Mouse (Mus musculus): ENCODE results near the gene Ttc7. TPM values are rescaled to one million over a fixed set of nuclear protein-coding genes. Genes with fewer than 3 reads are reported as not detected.

The Ttc7 gene
- polyA plus RNA-seq, 1 experiment from 2014 or later = 2.3 TPM

DNA sequence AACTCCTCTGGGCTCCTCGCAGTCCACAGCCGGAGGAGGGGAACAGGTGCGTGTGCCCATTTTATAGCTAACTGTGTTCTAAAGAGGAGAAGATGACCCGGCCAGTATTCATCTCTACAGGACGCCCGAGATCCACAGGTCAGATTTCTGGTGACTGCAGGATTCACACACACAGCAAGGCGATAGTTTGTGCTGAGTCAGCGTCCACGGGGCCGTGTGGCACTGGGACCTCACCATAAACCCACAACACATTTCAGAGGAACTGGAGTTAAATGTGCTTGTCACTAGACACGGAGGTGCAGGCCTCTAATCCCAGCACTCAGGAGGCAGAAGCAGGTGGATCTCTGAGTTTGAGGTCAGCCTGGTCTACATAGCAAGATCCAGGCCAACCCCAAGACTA is 119.8 kb downstream of the Ttc7 start:
- H3K4me3 ChIP-seq (ENCODE audit: low read depth, low read length) = no peak overlapping the region
- H3K27me3 ChIP-seq (ENCODE audit: control insufficient read depth, insufficient read depth, low read length) = no peaks in the 10 kb centered on the region
- H3K9ac ChIP-seq (replicated peaks; ENCODE audit: low read length) = no peak overlapping the region
- DNase-seq (ENCODE audit: low spot score) = no peak
- no peak for ATAC-seq (replicated peaks; ENCODE audit: insufficient number of reproducible peaks, low FRiP score, low TSS enrichment, low read depth)
- 89% methylated on average over 11 of the region's 11 CpGs for WGBS
- no peaks in the 10 kb centered on the region for H3K9me3 ChIP-seq (replicated peaks; ENCODE audit: control insufficient read depth, low read length)
- no peak overlapping the region for H3K4me2 ChIP-seq (ENCODE audit: low read depth, low read length)
- H3K36me3 ChIP-seq (replicated peaks; ENCODE audit: control insufficient read depth, insufficient read depth, low read depth, low read length) = no peaks in the 10 kb centered on the region
- H3K27ac ChIP-seq (replicated peaks; ENCODE audit: low read depth, low read length) = no peak overlapping the region
- no peaks in the 10 kb centered on the region for H3K4me1 ChIP-seq (ENCODE audit: control insufficient read depth, insufficient read depth, low read length)

DNA sequence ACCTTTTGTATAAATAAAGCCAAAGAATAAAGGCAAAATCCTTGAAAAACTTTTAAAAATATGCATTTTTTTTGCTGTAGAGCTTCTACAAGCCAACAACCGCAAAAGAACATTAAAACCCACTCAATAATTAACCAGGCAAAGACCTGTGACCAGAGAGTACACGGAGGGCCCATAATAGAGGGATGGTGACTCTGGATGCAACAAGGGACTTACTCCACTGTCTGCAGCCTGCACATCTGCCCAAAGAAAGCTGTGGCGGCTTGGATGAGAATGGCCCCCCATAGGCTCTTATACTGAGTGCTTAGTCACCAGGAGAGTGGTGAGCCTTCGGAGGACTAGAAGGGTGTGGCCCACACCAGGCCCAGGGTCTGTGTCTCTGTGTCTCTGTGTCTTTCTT is 120.8 kb downstream of the Ttc7 start:
- H3K36me3 ChIP-seq (replicated peaks; ENCODE audit: control insufficient read depth, insufficient read depth, low read depth, low read length) = no peaks in the 10 kb centered on the region
- 0 out of 2 replicates have a peak, but pooled peaks have one; percentile 34 for ATAC-seq (replicated peaks; ENCODE audit: insufficient number of reproducible peaks, low FRiP score, low TSS enrichment, low read depth)
- H3K4me1 ChIP-seq (ENCODE audit: control insufficient read depth, insufficient read depth, low read length) = no peaks in the 10 kb centered on the region
- DNase-seq (ENCODE audit: low spot score) = no peak
- no peaks in the 10 kb centered on the region for H3K27me3 ChIP-seq (ENCODE audit: control insufficient read depth, insufficient read depth, low read length)
- no peak overlapping the region for H3K4me2 ChIP-seq (ENCODE audit: low read depth, low read length)
- no peak overlapping the region for H3K9ac ChIP-seq (replicated peaks; ENCODE audit: low read length)
- no peaks in the 10 kb centered on the region for H3K9me3 ChIP-seq (replicated peaks; ENCODE audit: control insufficient read depth, low read length)
- H3K27ac ChIP-seq (replicated peaks; ENCODE audit: low read depth, low read length) = no peak overlapping the region
- WGBS = 83% methylated on average over 4 of the region's 4 CpGs
- no peak overlapping the region for H3K4me3 ChIP-seq (ENCODE audit: low read depth, low read length)

DNA sequence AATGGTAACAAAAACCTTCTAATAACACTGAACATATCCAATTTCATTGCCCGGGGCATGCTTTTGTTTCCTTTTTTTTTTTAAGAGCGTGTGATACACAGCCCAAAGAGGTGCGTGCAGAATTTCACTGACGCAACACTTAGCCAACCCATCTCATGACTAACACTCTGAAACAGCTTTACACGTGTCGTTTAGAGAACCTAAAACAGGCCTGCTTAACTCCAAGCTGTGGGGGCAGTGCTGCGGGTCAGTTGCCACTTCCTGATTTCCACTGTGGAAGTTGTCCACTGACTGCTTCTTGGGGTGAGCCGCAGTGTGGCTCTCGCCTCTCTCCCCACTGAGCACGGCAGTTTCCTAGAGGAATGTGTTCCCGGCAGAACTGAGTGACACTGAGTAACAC is 122.9 kb downstream of the Ttc7 start:
- DNase-seq (ENCODE audit: low spot score) = peak; percentile 18
- H3K4me2 ChIP-seq (ENCODE audit: low read depth, low read length) = no peak overlapping the region
- H3K36me3 ChIP-seq (replicated peaks; ENCODE audit: control insufficient read depth, insufficient read depth, low read depth, low read length) = no peaks in the 10 kb centered on the region
- no peaks in the 10 kb centered on the region for H3K9me3 ChIP-seq (replicated peaks; ENCODE audit: control insufficient read depth, low read length)
- no peak for ATAC-seq (replicated peaks; ENCODE audit: insufficient number of reproducible peaks, low FRiP score, low TSS enrichment, low read depth)
- 65% methylated on average over 11 of the region's 11 CpGs for WGBS
- H3K4me3 ChIP-seq (ENCODE audit: low read depth, low read length) = no peak overlapping the region
- no peak overlapping the region for H3K27ac ChIP-seq (replicated peaks; ENCODE audit: low read depth, low read length)
- H3K27me3 ChIP-seq (ENCODE audit: control insufficient read depth, insufficient read depth, low read length) = no peaks in the 10 kb centered on the region
- no peaks in the 10 kb centered on the region for H3K4me1 ChIP-seq (ENCODE audit: control insufficient read depth, insufficient read depth, low read length)
- no peak overlapping the region for H3K9ac ChIP-seq (replicated peaks; ENCODE audit: low read length)

DNA sequence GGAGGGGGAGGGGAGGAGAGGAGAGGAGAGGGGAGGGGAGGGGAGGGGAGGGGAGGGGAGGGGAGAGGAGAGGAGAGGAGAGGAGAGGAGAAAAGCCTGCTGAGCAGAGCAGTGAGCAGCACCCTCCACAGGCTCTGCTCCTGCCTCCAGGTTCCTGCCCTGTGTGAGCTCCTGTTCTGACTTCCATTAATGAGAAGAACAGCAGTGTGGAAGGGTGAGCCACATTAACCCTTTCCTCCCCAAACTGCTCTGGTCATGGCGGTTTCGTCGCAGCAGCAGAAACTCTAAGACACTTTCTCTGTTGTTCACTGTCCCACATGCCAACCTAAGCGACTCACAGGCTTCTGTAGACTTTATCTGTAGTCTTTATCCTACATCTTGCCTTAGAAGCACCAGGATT is 124.0 kb downstream of the Ttc7 start:
- no peak overlapping the region for H3K27ac ChIP-seq (replicated peaks; ENCODE audit: low read depth, low read length)
- DNase-seq (ENCODE audit: low spot score) = no peak
- H3K4me2 ChIP-seq (ENCODE audit: low read depth, low read length) = no peak overlapping the region
- no peaks in the 10 kb centered on the region for H3K9me3 ChIP-seq (replicated peaks; ENCODE audit: control insufficient read depth, low read length)
- H3K27me3 ChIP-seq (ENCODE audit: control insufficient read depth, insufficient read depth, low read length) = no peaks in the 10 kb centered on the region
- 80% methylated on average over 4 of the region's 4 CpGs for WGBS
- H3K9ac ChIP-seq (replicated peaks; ENCODE audit: low read length) = no peak overlapping the region
- no peak overlapping the region for H3K4me3 ChIP-seq (ENCODE audit: low read depth, low read length)
- H3K36me3 ChIP-seq (replicated peaks; ENCODE audit: control insufficient read depth, insufficient read depth, low read depth, low read length) = no peaks in the 10 kb centered on the region
- H3K4me1 ChIP-seq (ENCODE audit: control insufficient read depth, insufficient read depth, low read length) = no peaks in the 10 kb centered on the region
- no peak for ATAC-seq (replicated peaks; ENCODE audit: insufficient number of reproducible peaks, low FRiP score, low TSS enrichment, low read depth)

DNA sequence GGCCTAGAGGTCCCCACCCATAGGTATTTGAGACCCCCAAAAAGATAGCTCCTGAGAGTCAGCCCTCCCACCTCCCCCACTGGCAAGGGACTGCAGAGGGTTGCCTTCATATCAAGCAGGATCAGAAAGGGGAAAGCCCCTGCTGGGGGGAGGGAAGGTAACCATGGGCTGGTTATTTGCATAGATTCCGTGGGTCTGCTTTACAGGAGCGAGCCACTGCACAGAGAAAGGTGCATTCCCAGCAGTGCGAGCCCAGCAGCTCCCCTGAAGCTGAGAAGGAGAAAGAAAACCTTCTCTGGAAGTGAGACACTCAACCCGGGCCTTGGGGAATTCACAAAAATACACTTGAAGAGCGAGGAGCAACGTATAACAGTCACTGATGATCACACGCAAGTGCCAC is 135.4 kb downstream of the Ttc7 start:
- no peak for ATAC-seq (replicated peaks; ENCODE audit: insufficient number of reproducible peaks, low FRiP score, low TSS enrichment, low read depth)
- WGBS = 74% methylated on average over 7 of the region's 7 CpGs
- Histone ChIP-seq H3K27me3 (ENCODE audit: control insufficient read depth, insufficient read depth, low read length) (no peaks in the 10 kb centered on the region), H3K36me3 (replicated peaks; ENCODE audit: control insufficient read depth, insufficient read depth, low read depth, low read length) (no peaks in the 10 kb centered on the region), H3K9me3 (replicated peaks; ENCODE audit: control insufficient read depth, low read length) (no peaks in the 10 kb centered on the region), H3K4me1 (ENCODE audit: control insufficient read depth, insufficient read depth, low read length) (no peaks in the 10 kb centered on the region), H3K27ac (replicated peaks; ENCODE audit: low read depth, low read length) (no peak overlapping the region), H3K9ac (replicated peaks; ENCODE audit: low read length) (no peak overlapping the region), H3K4me2 (ENCODE audit: low read depth, low read length) (no peak overlapping the region), H3K4me3 (ENCODE audit: low read depth, low read length) (no peak overlapping the region)
- DNase-seq (ENCODE audit: low spot score) = no peak

DNA sequence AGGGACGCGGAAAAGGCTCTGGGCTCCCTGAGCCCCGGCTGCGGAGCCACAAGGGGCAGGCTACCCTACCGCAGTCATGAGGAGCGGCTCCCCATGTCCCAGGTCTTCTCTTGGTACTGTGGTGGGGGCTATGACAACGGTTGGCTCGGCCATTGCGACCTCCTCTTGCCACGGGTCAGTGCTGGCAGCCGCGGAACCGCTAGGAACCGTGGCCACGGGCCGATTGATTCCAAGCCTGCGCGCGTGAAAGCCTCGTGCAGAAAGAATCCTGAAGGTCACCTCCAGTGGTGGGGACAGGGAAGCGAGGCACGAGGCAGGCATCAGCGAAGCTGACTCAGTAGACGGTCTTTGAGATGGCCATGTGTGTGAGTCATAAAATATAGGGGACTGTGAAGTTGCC is 144.8 kb downstream of the Ttc7 start, which contains the start of gene Stpg4:
TSS of gene Stpg4 (minus strand) at position 231 of the 400 bp plus-strand sequence.
- Histone ChIP-seq H3K9me3 (replicated peaks; ENCODE audit: control insufficient read depth, low read length) (no peaks in the 10 kb centered on the region), H3K4me1 (ENCODE audit: control insufficient read depth, insufficient read depth, low read length) (no peaks in the 10 kb centered on the region), H3K4me3 (ENCODE audit: low read depth, low read length) (no peak within 1 kb of the TSS), H3K9ac (replicated peaks; ENCODE audit: low read length) (no peak within 1 kb of the TSS; the same call in 1 of the 2 replicates), H3K27me3 (ENCODE audit: control insufficient read depth, insufficient read depth, low read length) (no peaks in the 10 kb centered on the region), H3K36me3 (replicated peaks; ENCODE audit: control insufficient read depth, insufficient read depth, low read depth, low read length) (peaks cover 4% of the 10 kb centered on the region), H3K4me2 (ENCODE audit: low read depth, low read length) (peak within 1 kb of the TSS; percentile 13; the same call in 1 of the 2 replicates), H3K27ac (replicated peaks; ENCODE audit: low read depth, low read length) (0 out of 2 replicates have a peak within 1 kb of the TSS, but pooled peaks have one; percentile 8)
- WGBS = 54% methylated on average over 24 of the region's 24 CpGs
- ATAC-seq (replicated peaks; ENCODE audit: insufficient number of reproducible peaks, low FRiP score, low TSS enrichment, low read depth) (no peak), DNase-seq (ENCODE audit: low spot score) (peak; percentile 24)

DNA sequence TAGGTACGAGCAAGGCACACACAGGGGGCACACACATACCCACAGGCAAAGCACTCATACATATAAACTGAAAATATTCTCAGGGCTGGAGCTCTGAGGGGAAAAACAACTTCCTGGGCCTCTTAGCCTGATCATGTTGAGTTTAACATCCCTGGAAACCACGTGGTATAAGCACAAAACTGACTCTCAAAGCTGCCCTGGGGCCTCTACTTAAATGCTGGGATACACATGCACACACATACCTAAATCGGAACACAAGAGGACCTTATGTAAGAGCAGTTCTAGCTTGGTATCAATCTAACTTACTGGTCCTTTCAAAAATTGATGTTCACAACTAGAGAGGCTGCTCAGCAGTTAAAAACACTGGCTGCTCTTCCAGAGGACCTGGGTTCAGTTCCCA is 146.7 kb downstream of the Ttc7 start:
- 81% methylated on average over 3 of the region's 3 CpGs for WGBS
- Histone ChIP-seq H3K36me3 (replicated peaks; ENCODE audit: control insufficient read depth, insufficient read depth, low read depth, low read length) (peaks cover 9% of the 10 kb centered on the region), H3K9me3 (replicated peaks; ENCODE audit: control insufficient read depth, low read length) (no peaks in the 10 kb centered on the region), H3K4me1 (ENCODE audit: control insufficient read depth, insufficient read depth, low read length) (no peaks in the 10 kb centered on the region), H3K4me3 (ENCODE audit: low read depth, low read length) (no peak overlapping the region), H3K27me3 (ENCODE audit: control insufficient read depth, insufficient read depth, low read length) (no peaks in the 10 kb centered on the region), H3K9ac (replicated peaks; ENCODE audit: low read length) (no peak overlapping the region), H3K4me2 (ENCODE audit: low read depth, low read length) (no peak overlapping the region), H3K27ac (replicated peaks; ENCODE audit: low read depth, low read length) (no peak overlapping the region)
- ATAC-seq (replicated peaks; ENCODE audit: insufficient number of reproducible peaks, low FRiP score, low TSS enrichment, low read depth) (no peak), DNase-seq (ENCODE audit: low spot score) (no peak)
